Mouse (Mus musculus) lung, adult 2 months (tissue): ENCODE measurements at regions not wholly inside any gene's neighbourhood (a gene's known extent, or its start where the extent isn't known, plus 50 kb on each side); places are given as distances from the start of the nearest gene placed in this dataset.

Experiments used
- CTCF ChIP-seq: fragments of 200-500 bp; IDR thresholded peaks from 2 replicates; pipeline ENCODE4 v1.5.1; 2011; ENCODE audit warnings: mild to moderate bottlenecking, low read length, control low read depth; ENCODE audit not compliant: insufficient read depth
- POLR2A ChIP-seq: fragments of 200-500 bp; IDR thresholded peaks from 2 replicates; pipeline ENCODE4 v1.6.1; 2011; ENCODE audit warnings: low read depth, mild to moderate bottlenecking, control low read depth, low read length, borderline replicate concordance; ENCODE audit errors: extremely low read depth

DNA sequence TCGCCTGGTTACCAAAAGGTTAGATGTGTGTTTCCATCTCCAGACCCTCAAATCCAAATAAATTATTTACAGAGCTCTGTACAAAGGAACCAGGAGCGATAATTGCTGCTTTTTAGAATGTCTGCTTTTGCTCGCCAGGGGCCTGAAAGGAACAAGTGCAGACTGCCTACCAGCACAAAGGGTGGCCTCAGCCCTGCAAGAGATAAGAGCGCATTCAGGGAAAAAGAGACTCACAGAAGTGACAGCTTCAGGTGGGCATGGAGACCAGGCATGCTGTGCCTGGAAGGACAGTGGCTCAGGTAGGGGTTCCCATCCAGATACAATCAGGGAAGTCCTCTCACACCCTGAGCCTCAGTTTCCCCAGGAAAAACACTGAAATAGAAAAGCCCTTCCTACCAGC is 114.0 kb upstream of the D7Ertd443e start:
- TF ChIP-seq CTCF: no peak
- no peak for TF ChIP-seq POLR2A
